Mouse (Mus musculus) liver, adult 2 months (tissue): ENCODE data around the gene Ankrd50. TPM values are rescaled to one million over a fixed set of nuclear protein-coding genes. Genes with fewer than 3 reads are reported as not detected.

Source experiments
- DNase-seq: peaks from one replicate; pipeline ENCODE4 v3.0.0-alpha.2; 2011; ENCODE audit warnings: low read depth, low spot score; ENCODE audit errors: extremely low read depth
- H3K27ac ChIP-seq: fragments of 200-500 bp; replicated peaks from 2 replicates; pipeline ENCODE4 v1.5.1; 2012; ENCODE audit warnings: low read depth, mild to moderate bottlenecking, control low read depth, inconsistent platforms, low read length; ENCODE audit not compliant: insufficient read depth
- H3K27me3 ChIP-seq: fragments of 200-500 bp; 2 replicates; pipeline ENCODE4 v1.6.1; 2012; ENCODE audit warnings: mild to moderate bottlenecking, moderate library complexity, low read length, inconsistent platforms; ENCODE audit not compliant: control insufficient read depth, insufficient read depth
- H3K36me3 ChIP-seq: fragments of 200-500 bp; 2 replicates; pipeline ENCODE4 v1.6.1; 2012; ENCODE audit warnings: low read length, inconsistent platforms; ENCODE audit not compliant: control insufficient read depth, insufficient read depth
- H3K4me1 ChIP-seq: fragments of 200-500 bp; 2 replicates; pipeline ENCODE4 v1.6.1; 2011; ENCODE audit warnings: low read length; ENCODE audit not compliant: control insufficient read depth, insufficient read depth
- H3K4me3 ChIP-seq: fragments of 200-500 bp; 2 replicates; pipeline ENCODE4 v1.5.1; 2011; ENCODE audit warnings: low read depth, mild to moderate bottlenecking, control low read depth, low read length, moderate library complexity; ENCODE audit not compliant: insufficient read depth
- H3K79me2 ChIP-seq: fragments of 200-500 bp; 2 replicates; pipeline ENCODE4 v1.6.1; 2012; ENCODE audit warnings: inconsistent platforms, mild to moderate bottlenecking, low read length, moderate library complexity; ENCODE audit not compliant: control insufficient read depth, insufficient read depth
- H3K9ac ChIP-seq: fragments of 200-500 bp; 2 replicates; pipeline ENCODE4 v1.6.1; 2012; ENCODE audit warnings: low read depth, mild to moderate bottlenecking, control low read depth, inconsistent platforms, low read length
- CTCF ChIP-seq: fragments of 200-500 bp; IDR thresholded peaks from 2 replicates; pipeline ENCODE4 v1.5.1; 2011; ENCODE audit warnings: low read depth, low read length, control low read depth
- POLR2A ChIP-seq: fragments of 200-500 bp; IDR thresholded peaks from 2 replicates; pipeline ENCODE4 v1.6.1; 2011; ENCODE audit warnings: low read length, control low read depth; ENCODE audit not compliant: insufficient read depth; ENCODE audit errors: extremely low read depth
- WGBS: fragments of 180-500 bp; shearing (Covaris S2); methylation state at CpG from one replicate; pipeline ENCODE4 v1.1.7; 2018; 5-methylcytosine and 5-hydroxymethylcytosine counted together
- polyA plus RNA-seq: library from polyadenylated mRNA; depleted of rRNA; stranded (reverse); fragments of >200 nt; gene quantifications from 2 replicates; pipeline ENCODE4 v1.2.3, GENCODE M21; 2012
- total RNA-seq: library from RNA; depleted of rRNA; stranded (reverse); fragments of >200 nt; gene quantifications from 2 replicates; pipeline ENCODE4 v1.2.3, GENCODE M21; 2014

Gene Ankrd50
- total and polyA plus RNA-seq, 2 experiments, result 4.8 to 5.4 TPM

GRCm38 (mm10) chr3:38446586-38446985, 38.1 kb downstream of the Ankrd50 start:
- Histone ChIP-seq H3K4me1 (no peaks in the 10 kb centered on the region; the same call in 1 of the 2 replicates), H3K79me2 (no peaks in the 10 kb centered on the region), H3K27ac (no peak overlapping the region), H3K27me3 (no peaks in the 10 kb centered on the region), H3K4me3 (no peak overlapping the region), H3K36me3 (peaks cover 9% of the 10 kb centered on the region), H3K9ac (no peak overlapping the region)
- TF ChIP-seq POLR2A (no peak), CTCF (no peak)
- 88% methylated on average over 9 of the region's 9 CpGs for WGBS
- DNase-seq, result no peak

GRCm38 (mm10) chr3:38443875-38444274, 40.8 kb downstream of the Ankrd50 start:
- no peak for DNase-seq
- Histone ChIP-seq H3K79me2 (no peaks in the 10 kb centered on the region), H3K9ac (no peak overlapping the region), H3K27me3 (no peaks in the 10 kb centered on the region), H3K4me3 (no peak overlapping the region), H3K36me3 (no peaks in the 10 kb centered on the region), H3K4me1 (no peaks in the 10 kb centered on the region), H3K27ac (no peak overlapping the region)
- TF ChIP-seq POLR2A, result no peak
- TF ChIP-seq CTCF, result no peak
- 76% methylated on average over 4 of the region's 4 CpGs for WGBS

GRCm38 (mm10) chr3:38440564-38440991, 44.1 kb downstream of the Ankrd50 start:
- TF ChIP-seq POLR2A (no peak), CTCF (no peak)
- WGBS, result 84% methylated on average over 7 of the region's 7 CpGs

GRCm38 (mm10) chr3:38436596-38436995, 48.0 kb downstream of the Ankrd50 start:
- H3K27ac ChIP-seq, result no peak overlapping the region
- no peaks in the 10 kb centered on the region for H3K79me2 ChIP-seq
- no peaks in the 10 kb centered on the region for H3K4me1 ChIP-seq
- TF ChIP-seq POLR2A (no peak), CTCF (no peak)
- H3K4me3 ChIP-seq, result no peak overlapping the region
- H3K36me3 ChIP-seq, result no peaks in the 10 kb centered on the region
- H3K9ac ChIP-seq, result no peak overlapping the region
- no peaks in the 10 kb centered on the region for H3K27me3 ChIP-seq
- DNase-seq, result no peak
- 93% methylated on average over 3 of the region's 3 CpGs for WGBS

More at GRCm38 (mm10) chr3:38440564-38440991, 44.1 kb downstream of the Ankrd50 start:
- Histone ChIP-seq H3K4me3 (no peak overlapping the region), H3K36me3 (no peaks in the 10 kb centered on the region), H3K9ac (no peak overlapping the region), H3K27ac (no peak overlapping the region), H3K27me3 (no peaks in the 10 kb centered on the region), H3K79me2 (no peaks in the 10 kb centered on the region), H3K4me1 (no peaks in the 10 kb centered on the region)
- no peak for DNase-seq

- 49% methylated on average over 6 of the region's 6 CpGs for WGBS
- no peak overlapping the region for H3K9ac ChIP-seq
- TF ChIP-seq POLR2A (no peak), CTCF (no peak)
- H3K27ac ChIP-seq, result no peak overlapping the region
- no peaks in the 10 kb centered on the region for H3K36me3 ChIP-seq
- no peaks in the 10 kb centered on the region for H3K27me3 ChIP-seq
- no peaks in the 10 kb centered on the region for H3K4me1 ChIP-seq
- no peaks in the 10 kb centered on the region for H3K79me2 ChIP-seq
- no peak for DNase-seq
- H3K4me3 ChIP-seq, result no peak overlapping the region
These were observed 48.8 kb downstream of the Ankrd50 start for GRCm38 (mm10) chr3:38435828-38436227.

- Histone ChIP-seq H3K27ac (no peak overlapping the region), H3K4me1 (no peaks in the 10 kb centered on the region), H3K4me3 (no peak overlapping the region), H3K27me3 (no peaks in the 10 kb centered on the region), H3K79me2 (no peaks in the 10 kb centered on the region), H3K36me3 (no peaks in the 10 kb centered on the region), H3K9ac (no peak overlapping the region)
- DNase-seq, result no peak
- WGBS, result 95% methylated on average over 2 of the region's 2 CpGs
- no peak for TF ChIP-seq POLR2A
These were observed 50.2 kb downstream of the Ankrd50 start for GRCm38 (mm10) chr3:38434486-38434885.
